8 mouse cellular contexts compared by ENCODE assay signal in the genomic region with DNA sequence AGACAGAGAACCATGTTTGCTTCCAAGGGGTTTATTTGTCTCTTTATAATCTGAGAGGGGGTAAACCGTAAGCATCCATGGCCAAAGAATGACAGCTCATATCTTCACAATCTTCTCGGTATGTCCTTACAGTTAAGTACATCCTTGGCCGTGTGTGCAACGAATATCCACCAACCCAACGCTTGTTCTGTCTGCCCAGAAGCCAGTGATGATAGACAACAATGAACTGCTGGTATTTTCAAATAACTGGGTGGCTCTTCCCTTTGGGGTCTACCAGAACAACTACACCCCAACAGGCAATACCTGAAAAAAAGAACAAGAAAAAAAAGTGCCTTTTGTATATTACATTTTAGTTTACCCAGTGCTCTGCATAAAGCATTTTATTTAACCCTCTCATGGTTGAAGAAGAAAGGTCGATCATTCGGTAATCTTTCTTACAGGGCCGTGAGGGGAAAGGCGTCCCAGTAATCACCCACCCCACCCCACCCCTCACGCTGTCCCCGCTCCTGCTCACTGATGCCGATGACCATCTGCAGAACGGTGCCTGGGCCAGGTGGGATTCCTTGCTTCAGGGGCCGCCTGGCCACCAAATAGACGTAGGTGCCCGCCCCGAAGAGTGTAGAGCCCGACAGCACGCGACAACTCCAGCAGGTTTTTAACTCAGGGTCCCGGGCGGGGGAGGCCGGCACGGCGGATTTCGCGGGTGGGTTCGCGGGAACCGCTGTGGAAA. TPM values are rescaled to one million over a fixed set of nuclear protein-coding genes. Genes with fewer than 3 reads are reported as not detected.
DNase-seq lines count a peak whose midpoint lies in the region; ATAC-seq lines count a peak whose summit lies in the region.

No protein-coding gene starts in this region.

- ATAC-seq in frontal cortex, adult (ENCODE audit: low TSS enrichment): peak; percentile 64
- peak; percentile 93 for ATAC-seq in hindbrain, embryonic 14.5 days (ENCODE audit: low FRiP score)
- peak; percentile 92 for ATAC-seq in midbrain, embryonic 15.5 days (replicated peaks)

- no peak for DNase-seq in frontal cortex, postnatal 36 days (ENCODE audit: low spot score in 2 of 2)
- peak; percentile 20 for DNase-seq in 3T3-L1 (ENCODE audit: low read depth, low spot score)
- peak; percentile 14 to 26 for DNase-seq in cerebellum, postnatal 14 days
- DNase-seq in hindbrain, embryonic 14.5 days (ENCODE audit: low spot score): peak; percentile 32
- DNase-seq in layer of hippocampus, postnatal 10 days (ENCODE audit: low spot score in 2 of 2): no peak
- DNase-seq in frontal cortex, postnatal 14 days (ENCODE audit: low spot score in 2 of 2): no peak

- peaks cover 3% of the 10 kb centered on the region; the same call in 1 of the 2 replicates for H3K4me1 ChIP-seq in hindbrain, embryonic 14.5 days (replicated peaks; ENCODE audit: control insufficient read depth, insufficient read depth, low read length)
- H3K4me1 ChIP-seq in midbrain, embryonic 15.5 days: peaks cover 9% of the 10 kb centered on the region

- WGBS in hindbrain, embryonic 14.5 days: 7% methylated on average over 30 of the region's 30 CpGs
- WGBS in midbrain, embryonic 15.5 days: 9% methylated on average over 30 of the region's 30 CpGs

- peaks cover 9% of the 10 kb centered on the region for H3K36me3 ChIP-seq in hindbrain, embryonic 14.5 days (replicated peaks; ENCODE audit: control insufficient read depth, insufficient read depth)
- H3K36me3 ChIP-seq in midbrain, embryonic 15.5 days (replicated peaks): peaks cover 10% of the 10 kb centered on the region; the same call in 1 of the 2 replicates

- H3K27me3 ChIP-seq in hindbrain, embryonic 14.5 days (ENCODE audit: control insufficient read depth, insufficient read depth, low read length): no peaks in the 10 kb centered on the region
- no peaks in the 10 kb centered on the region for H3K27me3 ChIP-seq in midbrain, embryonic 15.5 days (replicated peaks)

- H3K4me2 ChIP-seq in hindbrain, embryonic 14.5 days (replicated peaks): peak overlapping the region; percentile 63
- H3K4me2 ChIP-seq in midbrain, embryonic 15.5 days: peak overlapping the region; percentile 68

- peak overlapping the region; percentile 90 for H3K9ac ChIP-seq in hindbrain, embryonic 14.5 days
- H3K9ac ChIP-seq in midbrain, embryonic 15.5 days: peak overlapping the region; percentile 92

- peak overlapping the region; percentile 36; the same call in 1 of the 2 replicates for H3K27ac ChIP-seq in hindbrain, embryonic 14.5 days
- peak overlapping the region; percentile 66 for H3K27ac ChIP-seq in midbrain, embryonic 15.5 days

- peak overlapping the region; percentile 82 for H3K4me3 ChIP-seq in hindbrain, embryonic 14.5 days (replicated peaks; ENCODE audit: low read length)
- H3K4me3 ChIP-seq in midbrain, embryonic 15.5 days: peak overlapping the region; percentile 91

- no peaks in the 10 kb centered on the region for H3K9me3 ChIP-seq in hindbrain, embryonic 14.5 days (ENCODE audit: control insufficient read depth, low read length)
- H3K9me3 ChIP-seq in midbrain, embryonic 15.5 days: no peaks in the 10 kb centered on the region

RNA-seq across cellular contexts. Expression of a gene that starts 0.5 kb away (rescaled TPM):
- polyA plus RNA-seq in hindbrain, embryonic 14.5 days (2014; fragmentation: Nextera tagmentation; extraction: Ambion mirVana): 85.0 and 95.7 TPM in 2 replicates
- polyA plus RNA-seq in midbrain, embryonic 15.5 days (2015; fragmentation: Nextera tagmentation; extraction: Ambion mirVana): 86.8 and 88.3 TPM in 2 replicates
- total RNA-seq in layer of hippocampus, postnatal 10 days (2021): 10 to 100 TPM; 53.5 to 60.1 TPM

Comparison
In these comparisons a context has a peak if more than half of its experiments do, and no peak if none do; other contexts are left out.
1. DNase-seq: peak in 3T3-L1 (single experiment), cerebellum, postnatal 14 days (2 of 2) and hindbrain, embryonic 14.5 days (single experiment); none in frontal cortex, postnatal 36 days (0 of 2), layer of hippocampus, postnatal 10 days (0 of 2) and frontal cortex, postnatal 14 days (0 of 2).
2. Peak in every context shown above with its lines, with median percentiles within 50 percentile points of each other: ATAC-seq.